Mouse (Mus musculus) embryonic fibroblast, embryonic 13.5 days (primary cell): ENCODE results near the gene Tjp2.

Experiments
- CTCF ChIP-seq: IDR thresholded peaks from 2 replicates; pipeline ENCODE4 v1.5.1; 2011; ENCODE audit warnings: mild to moderate bottlenecking, control low read depth, low read length, moderate library complexity, borderline replicate concordance; ENCODE audit not compliant: insufficient read depth
- POLR2A ChIP-seq: IDR thresholded peaks from 2 replicates; pipeline ENCODE4 v1.6.1; 2011; ENCODE audit warnings: low read depth, mild to moderate bottlenecking, control low read depth, low read length, moderate library complexity

DNA sequence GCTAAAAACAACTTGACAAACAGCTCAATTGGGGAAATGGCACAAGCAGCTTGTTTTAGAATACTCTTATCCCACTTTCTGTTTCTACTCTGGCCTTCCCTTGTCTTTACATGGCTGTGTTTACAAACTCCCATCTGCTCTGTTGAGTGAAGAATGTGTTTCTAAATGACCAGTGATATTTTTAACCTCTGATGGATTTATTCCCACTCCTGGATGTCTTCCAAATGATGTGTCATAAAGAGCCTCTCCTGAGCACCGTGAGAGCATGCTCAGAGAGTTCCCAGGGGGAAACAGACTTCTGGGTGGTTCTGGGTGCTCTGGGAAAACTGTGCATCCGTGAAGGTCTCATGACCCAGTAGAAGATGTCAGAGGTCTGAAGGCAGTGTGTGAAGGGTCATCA, 169.9 kb downstream of the Tjp2 start:
- TF ChIP-seq CTCF (no peak), POLR2A (no peak)
